Mouse (Mus musculus) ES-E14 (cell line): Measurements from ENCODE around the gene Per1. TPM values are rescaled to one million over a fixed set of nuclear protein-coding genes. Genes with fewer than 3 reads are reported as not detected.

Source experiments
- DNase-seq: peaks from one replicate; pipeline ENCODE4 v3.0.0-alpha.2; 2013; ENCODE audit warnings: low read depth, low spot score
- H3K27ac ChIP-seq: 2 replicates; pipeline ENCODE4 v1.5.1; 2012; ENCODE audit warnings: low read depth, mild to moderate bottlenecking, low read length, moderate library complexity, mixed read lengths; ENCODE audit not compliant: poor library complexity, insufficient read depth, severe bottlenecking
- H3K36me3 ChIP-seq: 2 replicates; pipeline ENCODE4 v1.6.1; 2012; ENCODE audit warnings: mild to moderate bottlenecking, low read length, moderate library complexity, mixed read lengths; ENCODE audit not compliant: control insufficient read depth, poor library complexity, insufficient read depth, severe bottlenecking
- H3K4me1 ChIP-seq, 2 experiments: fragments of 150-350 bp in 1 of 2; sonication (generic) in 1 of 2; 2 replicates each; pipeline ENCODE4 v1.6.1; 2012; ENCODE audit warnings: low read length in 2 of 2, mild to moderate bottlenecking in 1 of 2, mixed read lengths in 1 of 2; ENCODE audit not compliant: control insufficient read depth in 2 of 2, insufficient read depth in 2 of 2, poor library complexity in 1 of 2
- H3K4me3 ChIP-seq, 2 experiments: fragments of 150-350 bp in 1 of 2; sonication (generic) in 1 of 2; 2 replicates each; pipeline ENCODE4 v1.5.1; 2012; ENCODE audit warnings: low read length in 2 of 2, low read depth in 1 of 2, mild to moderate bottlenecking in 1 of 2, mixed read lengths in 1 of 2; ENCODE audit not compliant: insufficient read depth in 1 of 2, poor library complexity in 1 of 2, severe bottlenecking in 1 of 2
- H3K9ac ChIP-seq: 2 replicates; pipeline ENCODE4 v1.6.1; 2012; ENCODE audit warnings: low read depth, mild to moderate bottlenecking, low read length, mixed read lengths; ENCODE audit not compliant: poor library complexity, insufficient read depth, severe bottlenecking
- H3K9me3 ChIP-seq: fragments of 150-350 bp; sonication (generic); 2 replicates; pipeline ENCODE4 v1.6.1; 2012; ENCODE audit warnings: low read depth, mild to moderate bottlenecking, low read length; ENCODE audit not compliant: control insufficient read depth, insufficient read depth
- CHD2 ChIP-seq: IDR thresholded peaks from 2 replicates; pipeline ENCODE4 v1.6.1; 2014; ENCODE audit warnings: mild to moderate bottlenecking, low read depth, low read length, inconsistent platforms
- HCFC1 ChIP-seq: IDR thresholded peaks from 2 replicates; pipeline ENCODE4 v1.6.1; 2012; ENCODE audit warnings: low read length, inconsistent platforms, borderline replicate concordance; ENCODE audit not compliant: insufficient read depth
- MAFK ChIP-seq: IDR thresholded peaks from 2 replicates; pipeline ENCODE4 v1.6.1; 2014; ENCODE audit warnings: mild to moderate bottlenecking, low read depth, low read length, inconsistent platforms; ENCODE audit not compliant: insufficient read depth
- ZC3H11A ChIP-seq: IDR thresholded peaks from 2 replicates; pipeline ENCODE4 v1.6.1; 2012; ENCODE audit warnings: low read depth, mild to moderate bottlenecking, inconsistent platforms, low read length, borderline replicate concordance
- ZNF384 ChIP-seq: IDR thresholded peaks from 2 replicates; pipeline ENCODE4 v1.6.1; 2012; ENCODE audit warnings: low read depth, low read length, inconsistent platforms
- in situ Hi-C, 2 experiments: fragments of 600-800 bp; cut with MboI; formaldehyde crosslinking; loops; one replicate each; pipeline ENCODE4 v1.15.1; 2025; ENCODE audit warnings: low sequenced_read_pairs in 2 of 2, inconsistent platforms in 1 of 2; ENCODE audit not compliant: unreplicated experiment in 2 of 2
- total RNA-seq: library from RNA; depleted of rRNA; stranded (reverse); fragments of 300-350 nt; gene quantifications from 2 replicates; pipeline ENCODE4 v1.2.3, GENCODE M21; 2012

Per1 gene
- total RNA-seq, 1 experiment, result 6.0 TPM

DNA sequence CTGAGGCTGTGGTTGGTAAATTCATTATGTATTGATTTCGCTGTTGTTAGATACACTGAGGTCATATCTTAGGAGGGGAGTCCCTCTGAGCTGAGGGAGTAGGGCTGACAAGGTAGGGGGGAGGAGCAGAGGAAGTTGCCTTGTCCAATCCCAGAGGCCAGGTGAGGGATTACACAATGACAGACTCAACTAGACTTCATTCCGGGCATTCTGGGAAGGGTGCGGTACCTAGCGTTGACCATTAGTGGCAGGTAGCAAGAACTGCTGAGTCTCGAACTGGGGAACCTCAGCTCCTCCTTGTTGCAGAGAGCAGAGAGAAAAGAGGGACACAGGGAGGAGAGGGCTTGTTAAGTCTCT, 38.5 kb downstream of the Per1 start:
- H3K4me3 ChIP-seq, result peak overlapping the region; percentile 58 to 63; a peak in 2 of 4 replicates
- no peak overlapping the region for H3K27ac ChIP-seq
- H3K9ac ChIP-seq, result no peak overlapping the region
- no peaks in the 10 kb centered on the region for H3K9me3 ChIP-seq
- in situ Hi-C loops, result no loop called here
- TF ChIP-seq MAFK (peak; percentile 17; the same call in 1 of the 2 replicates), ZC3H11A (0 out of 2 replicates have a peak, but pooled peaks have one; percentile 0), HCFC1 (no peak)
- no peak for DNase-seq
- H3K4me1 ChIP-seq, result peaks cover 0 to 14% of the 10 kb centered on the region in 2 experiments; a peak in 1 of 4 replicates
- H3K36me3 ChIP-seq, result no peaks in the 10 kb centered on the region

DNA sequence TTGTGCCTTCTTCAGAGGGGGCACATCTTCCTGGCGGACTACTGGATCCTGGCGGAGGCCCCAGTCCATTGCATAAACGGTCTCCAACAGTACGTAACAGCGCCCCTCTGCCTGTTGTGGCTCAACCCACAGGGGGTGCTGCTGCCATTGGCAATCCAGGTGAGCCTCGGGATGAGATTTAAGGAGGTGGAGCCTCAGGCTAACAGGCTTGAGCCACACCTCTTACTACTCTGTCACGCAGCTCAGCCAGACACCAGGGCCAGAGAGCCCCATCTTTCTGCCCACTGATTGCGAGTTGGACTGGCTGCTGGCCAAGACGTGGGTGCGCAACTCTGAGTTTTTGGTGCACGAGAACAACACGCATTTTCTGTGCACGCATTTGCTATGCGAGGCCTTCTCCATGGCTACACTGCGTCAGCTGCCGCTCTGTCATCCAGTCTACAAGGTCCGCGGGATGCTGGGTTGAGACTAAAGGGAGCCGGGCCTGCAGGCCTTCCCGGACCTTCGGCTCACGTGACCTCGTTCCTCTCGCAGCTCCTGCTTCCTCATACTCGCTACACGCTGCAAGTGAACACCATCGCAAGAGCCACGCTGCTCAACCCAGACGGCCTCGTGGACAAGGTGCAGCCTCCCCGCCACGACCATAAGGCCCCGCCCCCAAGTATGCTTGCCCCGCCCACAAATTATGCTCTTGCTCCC, 39.1 kb downstream of the Per1 start:
- H3K36me3 ChIP-seq, result no peaks in the 10 kb centered on the region
- in situ Hi-C loops, result no loop called here
- peak overlapping the region; percentile 58 to 63 for H3K4me3 ChIP-seq
- peak overlapping the region; percentile 34; the same call in 1 of the 2 replicates for H3K9ac ChIP-seq
- H3K9me3 ChIP-seq, result no peaks in the 10 kb centered on the region
- H3K4me1 ChIP-seq, result peaks cover 0 to 14% of the 10 kb centered on the region in 2 experiments; a peak in 1 of 4 replicates
- H3K27ac ChIP-seq, result no peak overlapping the region
- DNase-seq, result peak; percentile 75
- TF ChIP-seq CHD2 (no peak), MAFK (peak; percentile 0; the same call in 1 of the 2 replicates)

DNA sequence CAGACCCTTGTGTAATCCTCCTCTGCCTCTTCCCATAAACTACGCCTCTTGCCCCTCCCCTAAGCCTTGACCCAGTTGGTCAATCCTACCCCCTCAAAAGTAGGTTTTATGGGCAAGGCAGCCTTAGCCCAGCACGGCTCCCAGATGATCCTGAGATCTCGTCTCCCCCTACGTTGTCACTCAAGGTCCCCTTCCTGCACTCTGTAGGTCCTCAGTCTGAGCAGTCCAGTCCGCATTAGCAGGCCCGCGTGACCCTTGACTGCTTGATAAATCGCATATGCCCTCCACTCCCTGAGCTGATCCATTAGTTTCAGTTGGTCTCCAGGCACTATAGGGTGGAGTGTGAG, 39.6 kb downstream of the Per1 start:
- H3K9me3 ChIP-seq, result no peaks in the 10 kb centered on the region
- no peak for DNase-seq
- no peaks in the 10 kb centered on the region for H3K36me3 ChIP-seq
- peaks cover 0 to 14% of the 10 kb centered on the region in 2 experiments; a peak in 1 of 4 replicates for H3K4me1 ChIP-seq
- H3K4me3 ChIP-seq, result peak overlapping the region; percentile 58 to 63
- in situ Hi-C loops, result no loop called here
- 0 out of 2 replicates have a peak overlapping the region, but pooled peaks have one; percentile 8 for H3K9ac ChIP-seq
- TF ChIP-seq HCFC1 (no peak), CHD2 (no peak), ZC3H11A (no peak), MAFK (no peak), ZNF384 (no peak)
- no peak overlapping the region for H3K27ac ChIP-seq

DNA sequence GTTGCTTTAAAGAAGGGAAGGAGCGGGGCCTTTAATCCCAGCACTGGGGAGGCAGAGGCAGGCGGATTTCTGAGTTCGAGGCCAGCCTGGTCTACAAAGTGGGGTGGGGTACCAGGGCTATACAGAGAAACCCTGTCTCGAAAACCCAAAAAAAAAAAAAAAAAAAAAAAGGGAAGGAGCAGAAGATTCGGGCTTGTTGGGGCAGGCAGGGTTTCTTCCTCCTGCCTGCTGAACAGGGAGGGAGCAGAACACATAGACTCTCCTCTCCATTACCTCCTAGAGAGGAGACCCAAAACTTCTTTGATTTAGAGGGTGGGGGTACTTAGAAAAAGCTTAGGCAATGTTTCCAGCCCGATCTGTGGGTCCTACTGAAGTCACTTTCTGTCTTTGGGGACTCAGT, 40.3 kb downstream of the Per1 start:
- no peak overlapping the region for H3K4me3 ChIP-seq

DNA sequence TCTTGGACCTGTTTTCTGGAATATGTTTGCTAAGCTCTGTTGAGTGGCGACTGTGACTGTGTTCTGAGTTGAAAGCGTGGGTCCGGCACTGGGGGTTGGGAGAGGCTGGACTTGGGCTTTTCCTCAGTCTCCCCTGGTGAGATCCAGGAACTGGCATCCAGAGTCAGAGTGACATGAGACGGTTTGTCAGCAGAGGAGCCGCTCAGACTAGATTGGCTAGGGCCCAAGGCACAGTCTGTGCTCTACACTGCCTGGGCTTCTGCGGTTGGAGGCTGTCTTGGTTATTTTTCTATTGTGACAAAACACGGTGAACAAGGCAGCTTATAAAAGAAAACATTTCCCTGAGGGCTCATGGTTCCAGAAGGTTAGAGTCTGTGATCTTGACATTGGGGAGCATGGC, 52.5 kb downstream of the Per1 start:
- no peaks in the 10 kb centered on the region for H3K36me3 ChIP-seq
- no peak overlapping the region for H3K27ac ChIP-seq
- H3K4me3 ChIP-seq, result no peak overlapping the region
- TF ChIP-seq CHD2 (no peak), MAFK (no peak), HCFC1 (no peak)
- no peak overlapping the region for H3K9ac ChIP-seq
- DNase-seq, result no peak
- no peaks in the 10 kb centered on the region for H3K9me3 ChIP-seq
- H3K4me1 ChIP-seq, result peaks cover 0 to 4% of the 10 kb centered on the region in 2 experiments; a peak in 2 of 4 replicates
- in situ Hi-C loops, result no loop called here

More for the DNA sequence above, 40.3 kb downstream of the Per1 start:
- in situ Hi-C loops, result no loop called here
- Histone ChIP-seq H3K4me1 (peaks cover 0 to 11% of the 10 kb centered on the region in 2 experiments; a peak in 1 of 4 replicates), H3K27ac (no peak overlapping the region), H3K9ac (no peak overlapping the region), H3K9me3 (no peaks in the 10 kb centered on the region), H3K36me3 (no peaks in the 10 kb centered on the region)
- TF ChIP-seq MAFK (no peak), CHD2 (no peak), ZC3H11A (no peak), ZNF384 (no peak), HCFC1 (no peak)
- DNase-seq, result no peak
